Mouse (Mus musculus) large intestine, adult 2 months (tissue): ENCODE data around the gene Selenoh. TPM values are rescaled to one million over a fixed set of nuclear protein-coding genes. Genes with fewer than 3 reads are reported as not detected.
A peak's percentile ranks its signal among the peaks of the same experiment; 100 is the strongest.

Experiments used
- DNase-seq: peaks from one replicate; pipeline ENCODE4 v3.0.0-alpha.2; 2012; ENCODE audit warnings: low read depth, low spot score
- WGBS: fragments of 180-500 bp; shearing (Covaris S2); methylation state at CpG from one replicate; pipeline ENCODE4 v1.1.7; 2018; 5-methylcytosine and 5-hydroxymethylcytosine counted together
- polyA plus RNA-seq: library from polyadenylated mRNA; depleted of rRNA; stranded (reverse); fragments of >200 nt; gene quantifications from 2 replicates; pipeline ENCODE4 v1.2.3, GENCODE M21; 2012; rRNA removed

Selenoh gene
- polyA plus RNA-seq, result 47.3 and 56.9 TPM in 2 replicates

GRCm38 (mm10) chr2:84670569-84670933 is at the start of gene Selenoh:
TSS of gene Selenoh (minus strand) at chr2:84670770.
- peak; percentile 55 for DNase-seq
- WGBS, result under 1% methylated on average over 20 of the region's 20 CpGs

DNA sequence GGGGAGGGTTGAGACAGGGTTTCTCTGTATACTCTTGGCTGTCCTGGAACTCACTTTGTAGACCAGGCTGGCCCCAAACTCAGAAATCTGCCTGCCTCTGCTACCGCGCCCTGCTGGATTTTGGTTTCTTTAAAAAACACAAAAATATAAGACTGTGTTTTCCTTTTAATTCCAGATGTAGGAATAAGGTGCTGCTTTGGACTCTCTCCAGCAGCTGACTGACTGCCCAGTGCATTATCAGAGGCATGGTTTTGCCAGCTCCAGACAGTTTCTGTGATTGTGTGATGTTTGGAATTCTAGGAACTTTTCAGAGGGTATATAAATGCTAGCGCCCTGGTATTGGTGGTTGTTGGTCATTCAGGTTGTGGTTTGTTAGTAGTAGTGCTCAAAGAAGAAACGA is 46.8 kb upstream of the Selenoh start:
- 91% methylated on average over 4 of the region's 4 CpGs for WGBS
- no peak for DNase-seq

- no peak for DNase-seq
- WGBS, result 12% methylated on average over 9 of the region's 9 CpGs
These were observed 46.1 kb upstream of the Selenoh start for GRCm38 (mm10) chr2:84716423-84717355.

- DNase-seq, result peak; percentile 93
- under 1% methylated on average over 33 of the region's 33 CpGs for whole genome bisulfite sequencing
These were observed 45.2 kb upstream of the Selenoh start for GRCm38 (mm10) chr2:84715562-84716361.

DNA sequence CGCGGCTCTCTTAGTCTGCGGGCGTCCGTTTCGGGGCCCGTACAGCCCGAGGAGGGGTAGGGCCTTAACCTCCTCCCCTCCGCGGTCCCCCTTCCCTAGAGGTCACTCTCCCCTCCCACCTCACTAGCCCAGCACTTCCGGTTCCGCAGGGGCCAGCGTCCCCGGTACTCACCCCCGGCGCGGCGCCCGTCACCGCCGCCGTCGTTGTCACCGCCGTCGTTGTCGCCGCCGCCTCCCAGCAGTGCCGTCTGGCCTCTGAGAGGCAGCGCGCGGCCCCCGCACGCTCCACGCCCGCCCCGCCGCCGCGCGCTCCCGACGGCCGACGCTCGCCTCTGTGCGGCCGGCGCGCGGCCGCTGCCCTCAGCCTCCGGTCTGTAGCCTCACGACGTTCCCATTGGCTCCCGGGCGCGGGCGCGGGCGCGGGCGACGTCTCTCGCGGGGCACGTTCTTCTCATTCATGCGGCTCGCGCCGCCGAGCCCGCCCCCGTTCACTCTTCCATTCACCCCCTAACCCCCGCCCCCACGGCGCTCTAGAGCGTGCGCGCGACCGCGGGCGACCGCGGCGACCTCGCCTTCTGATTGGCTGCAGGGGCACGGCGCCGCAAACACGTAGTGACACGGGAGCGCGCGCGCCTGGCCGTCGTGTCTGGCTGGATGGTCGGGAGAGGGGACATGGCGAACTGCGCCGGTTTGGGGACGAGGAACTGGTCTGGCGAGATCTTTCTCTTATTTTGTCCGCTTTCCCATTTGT is 44.4 kb upstream of the Selenoh start, which contains the start of gene Zdhhc5:
Zdhhc5 (minus strand) TSS at position 370 of the 751 bp plus-strand sequence.
- under 1% methylated on average over 106 of the region's 107 CpGs for WGBS
- DNase-seq, result peak; percentile 83

- DNase-seq, result no peak
- under 1% methylated on average over 25 of the region's 26 CpGs for WGBS
These were observed 43.8 kb upstream of the Selenoh start for GRCm38 (mm10) chr2:84714422-84714810.

GRCm38 (mm10) chr2:84711898-84712297 is 41.3 kb upstream of the Selenoh start:
- WGBS, result 81% methylated on average over 2 of the region's 2 CpGs
- no peak for DNase-seq

- WGBS, result 56% methylated on average over 1 of the region's 1 CpGs
- DNase-seq, result no peak
These were observed 37.0 kb upstream of the Selenoh start for GRCm38 (mm10) chr2:84707523-84707922.

DNA sequence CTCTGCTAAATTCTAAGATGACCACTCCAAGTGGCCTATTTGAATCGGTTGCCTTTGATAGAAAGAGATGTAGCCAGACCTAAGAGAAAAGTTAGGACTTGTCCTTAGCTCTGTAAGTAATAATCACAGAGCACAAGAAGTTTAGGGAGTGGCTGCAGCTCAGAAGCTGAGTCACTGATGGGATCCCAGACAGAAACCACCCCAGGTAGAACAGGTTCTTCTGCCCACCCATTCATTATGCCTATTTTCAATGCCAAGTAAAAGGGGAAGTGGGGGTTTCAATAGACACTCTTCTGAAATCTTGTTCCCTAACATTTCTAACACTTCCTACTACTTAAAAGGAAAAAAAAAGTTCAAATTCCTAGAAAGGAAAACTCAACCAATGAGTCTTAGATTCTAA is 34.7 kb upstream of the Selenoh start:
- DNase-seq, result no peak
- 36% methylated on average over 1 of the region's 1 CpGs for WGBS

- 52% methylated on average over 5 of the region's 5 CpGs for WGBS
These were observed 33.8 kb upstream of the Selenoh start for GRCm38 (mm10) chr2:84704329-84704728.

DNA sequence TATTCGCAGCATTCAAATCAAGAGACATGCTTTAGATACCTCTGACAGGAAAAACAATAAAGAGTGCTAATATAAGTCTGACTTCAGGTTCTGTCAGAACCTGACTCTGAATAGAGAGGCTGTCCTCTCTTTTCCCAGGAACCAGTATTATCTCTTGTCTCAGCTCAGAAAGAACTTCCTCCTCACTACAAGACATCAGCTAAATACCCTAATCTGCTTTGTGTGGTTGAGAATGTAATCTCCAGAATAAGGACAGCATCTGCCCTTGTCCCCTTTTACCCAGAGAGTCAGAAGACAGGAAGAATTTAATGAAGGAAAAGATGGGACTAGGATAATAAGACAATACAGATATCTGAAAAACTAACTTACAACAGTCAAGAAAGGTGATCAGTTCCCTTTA is 32.9 kb upstream of the Selenoh start:
- WGBS, result 96% methylated on average over 1 of the region's 1 CpGs
- DNase-seq, result no peak

More at GRCm38 (mm10) chr2:84704329-84704728, 33.8 kb upstream of the Selenoh start:
- no peak for DNase-seq

DNA sequence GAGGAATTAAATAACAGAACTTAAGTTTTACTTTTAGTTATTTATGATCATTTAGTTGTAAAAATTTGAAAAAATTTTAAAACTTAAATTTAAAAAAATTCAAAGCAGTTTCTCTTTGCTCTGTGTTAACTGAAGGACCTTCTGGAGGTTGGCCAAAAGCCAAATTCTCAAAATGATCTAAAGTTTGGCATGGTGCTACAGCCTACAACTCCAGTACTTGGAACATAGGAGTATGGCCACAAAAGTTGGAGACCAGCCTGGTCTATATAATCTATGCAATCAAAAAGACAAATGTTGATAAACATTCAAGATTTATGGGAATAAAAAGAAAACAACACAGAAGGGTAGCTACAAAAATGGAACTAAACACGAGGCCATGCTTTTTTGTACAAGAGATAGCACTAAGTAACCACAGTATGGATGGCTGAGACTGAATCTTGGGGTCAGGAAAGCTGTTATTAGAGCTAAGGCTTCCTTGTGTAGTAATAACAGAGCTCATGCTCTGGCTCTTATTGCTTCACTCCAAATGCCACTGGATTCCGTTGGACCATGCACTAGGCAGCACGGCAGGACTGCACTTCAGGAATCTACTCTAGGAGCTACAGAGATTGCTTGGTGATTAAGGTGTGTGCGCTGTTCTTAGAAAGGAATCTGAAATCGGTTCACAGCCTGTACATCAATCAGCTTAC is 24.6 kb upstream of the Selenoh start:
- WGBS, result 81% methylated on average over 5 of the region's 5 CpGs
- DNase-seq, result no peak

GRCm38 (mm10) chr2:84690050-84690449 is 19.5 kb upstream of the Selenoh start:
- DNase-seq, result no peak
- 84% methylated on average over 12 of the region's 12 CpGs for WGBS

GRCm38 (mm10) chr2:84688080-84688844 is 17.7 kb upstream of the Selenoh start:
- no peak for DNase-seq
- 82% methylated on average over 2 of the region's 2 CpGs for WGBS

- DNase-seq, result no peak
- WGBS, result 50% methylated on average over 6 of the region's 6 CpGs
These were observed 12.1 kb upstream of the Selenoh start for GRCm38 (mm10) chr2:84682605-84683183.

DNA sequence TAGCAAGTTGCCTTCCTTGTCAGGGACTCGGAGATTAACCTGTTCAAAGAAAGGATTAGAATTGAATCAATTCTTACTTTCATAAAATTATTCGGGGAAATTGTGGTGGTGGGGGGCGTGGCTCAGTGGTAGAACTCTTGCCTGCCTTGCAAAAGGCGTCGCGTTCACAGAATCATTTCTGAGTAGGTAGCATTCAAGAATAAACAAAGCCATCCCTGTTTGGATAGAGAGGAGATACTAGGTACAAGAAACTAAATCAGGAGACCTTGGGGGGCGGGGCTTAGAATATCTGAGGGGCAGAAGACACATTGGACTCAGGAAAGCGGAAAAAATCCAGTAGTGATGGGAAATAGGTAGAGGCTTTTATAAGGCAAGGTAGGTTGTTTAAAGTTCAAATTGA is 8.4 kb upstream of the Selenoh start, which contains the start of gene Tmx2:
Tmx2 (minus strand) TSS at position 125 of the 400 bp plus-strand sequence.
- WGBS, result 9% methylated on average over 8 of the region's 8 CpGs

DNA sequence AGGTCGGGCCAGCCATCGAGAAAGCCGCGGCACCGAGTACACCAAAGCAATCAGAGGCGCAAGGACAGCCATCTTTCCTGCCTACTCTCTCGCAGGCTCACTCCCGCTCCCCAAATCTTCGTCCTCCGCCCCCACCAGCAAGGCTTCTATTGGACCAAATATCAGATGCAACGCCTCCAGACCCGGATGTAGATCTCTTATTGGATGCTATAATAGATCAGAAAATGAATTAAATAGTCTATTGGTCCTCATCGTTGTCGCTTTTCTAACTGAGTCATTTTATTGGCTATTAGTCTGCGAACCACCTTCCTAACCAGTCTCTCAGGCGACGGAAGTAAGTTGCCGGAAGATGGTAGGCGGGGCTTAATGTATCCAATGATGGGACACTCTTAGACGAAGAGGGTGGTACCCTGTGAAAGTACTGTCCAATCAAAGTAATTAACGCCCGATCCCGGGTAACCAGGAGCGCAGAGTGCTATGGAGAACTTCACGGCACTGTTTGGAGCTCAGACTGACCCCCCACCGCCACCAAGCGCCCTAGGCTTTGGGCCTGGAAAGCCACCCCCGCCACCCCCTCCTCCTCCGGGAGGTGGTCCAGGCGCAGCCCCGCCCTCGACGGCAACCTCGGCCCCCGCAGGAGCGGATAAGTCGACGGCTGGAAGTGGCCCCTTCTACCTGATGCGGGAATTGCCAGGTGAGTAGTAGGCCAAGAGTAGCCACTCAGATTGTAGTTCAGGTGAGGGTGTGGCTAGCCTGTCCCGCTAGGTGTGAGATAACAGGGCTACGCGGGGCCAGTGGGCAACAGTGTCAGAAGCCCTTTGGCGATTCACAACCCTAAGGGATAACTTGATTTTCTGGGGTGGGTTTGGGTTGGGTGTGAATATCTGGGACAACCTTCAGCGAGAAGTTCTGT is 7.7 kb upstream of the Selenoh start, which contains the start of the genes Gm28635 and Med19:
Gm28635 (minus strand) TSS at position 74 of the 913 bp plus-strand sequence.
Med19 (plus strand) TSS at position 435 of the 913 bp plus-strand sequence.
- DNase-seq, result peak; percentile 100
- WGBS, result under 1% methylated on average over 44 of the region's 44 CpGs

More for the DNA sequence above, 8.4 kb upstream of the Selenoh start, which contains the start of gene Tmx2:
- no peak for DNase-seq
